ENCODE assay signal across 18 mouse cellular contexts in the genomic region with DNA sequence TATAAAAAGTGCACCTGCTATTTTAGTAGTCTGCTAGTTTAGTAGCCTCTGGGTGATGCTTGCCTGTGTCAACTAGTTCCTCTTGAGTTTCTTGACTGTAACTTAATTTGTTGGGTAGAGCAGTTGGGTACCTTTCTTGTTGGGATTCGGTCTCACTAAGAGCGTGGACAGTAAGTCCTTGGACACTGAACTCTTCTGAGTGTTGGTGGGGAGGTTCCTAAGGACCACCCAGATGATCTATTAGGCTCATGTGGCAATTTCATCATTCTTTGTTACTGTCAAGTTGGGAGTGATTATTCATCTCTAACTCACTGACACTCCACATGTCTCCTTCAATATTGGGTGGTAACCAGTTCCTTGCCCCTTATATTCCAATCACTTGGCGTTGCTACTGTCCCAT.
A peak's percentile ranks its signal among the peaks of the same experiment; 100 is the strongest.
DNase-seq lines count a peak whose midpoint lies in the region; ATAC-seq lines count a peak whose summit lies in the region.
"Had no signal": no experiment of that assay in that cellular context is flagged by ENCODE, and none has a peak within 500 bp of the region (broad histone marks: within the 10 kb centered on the region; RNA-seq: fewer than 3 reads in every experiment).

No protein-coding gene starts in this region.

- no peaks in the 10 kb centered on the region for H3K27me3 ChIP-seq in heart, embryonic 11.5 days (ENCODE audit: control insufficient read depth, insufficient read depth, low read length)
- peaks cover 23% of the 10 kb centered on the region for H3K27me3 ChIP-seq in midbrain, embryonic 11.5 days (ENCODE audit: control insufficient read depth, insufficient read depth, low read length)
- H3K27me3 ChIP-seq in midbrain, embryonic 16.5 days (ENCODE audit: control insufficient read depth, insufficient read depth, low read depth, low read length): no peaks in the 10 kb centered on the region
- H3K27me3 ChIP-seq: embryonic facial prominence, embryonic 12.5 days; forebrain, embryonic 15.5 days had no signal

- no peak overlapping the region for H3K9ac ChIP-seq in heart, embryonic 11.5 days (ENCODE audit: low read depth, low read length)
- H3K9ac ChIP-seq in midbrain, embryonic 11.5 days (ENCODE audit: low read length): no peak overlapping the region
- no peak overlapping the region for H3K9ac ChIP-seq in midbrain, embryonic 16.5 days (ENCODE audit: low read depth, low read length)
- H3K9ac ChIP-seq: embryonic facial prominence, embryonic 12.5 days; forebrain, embryonic 13.5 days; forebrain, embryonic 15.5 days; forebrain, postnatal 0 days had no signal

- no peak overlapping the region for H3K4me3 ChIP-seq in heart, embryonic 11.5 days (ENCODE audit: low read depth, low read length)
- H3K4me3 ChIP-seq in midbrain, embryonic 11.5 days (ENCODE audit: low read depth, low read length): no peak overlapping the region
- no peak overlapping the region for H3K4me3 ChIP-seq in midbrain, embryonic 16.5 days (ENCODE audit: low read depth, low read length)
- H3K4me3 ChIP-seq: embryonic facial prominence, embryonic 10.5 days; embryonic facial prominence, embryonic 12.5 days; forebrain, embryonic 13.5 days; forebrain, embryonic 15.5 days had no signal

- no peak overlapping the region for H3K4me2 ChIP-seq in heart, embryonic 11.5 days
- H3K4me2 ChIP-seq in midbrain, embryonic 11.5 days: no peak overlapping the region
- no peak overlapping the region for H3K4me2 ChIP-seq in midbrain, embryonic 16.5 days (ENCODE audit: low read length)
- H3K4me2 ChIP-seq: embryonic facial prominence, embryonic 12.5 days; forebrain, embryonic 13.5 days; forebrain, embryonic 15.5 days had no signal

- no peaks in the 10 kb centered on the region for H3K36me3 ChIP-seq in heart, embryonic 11.5 days (ENCODE audit: control insufficient read depth, insufficient read depth, low read length)
- no peaks in the 10 kb centered on the region for H3K36me3 ChIP-seq in midbrain, embryonic 11.5 days (ENCODE audit: control insufficient read depth, insufficient read depth, low read length)
- H3K36me3 ChIP-seq in midbrain, embryonic 16.5 days (ENCODE audit: control insufficient read depth, insufficient read depth, low read length): no peaks in the 10 kb centered on the region
- H3K36me3 ChIP-seq: embryonic facial prominence, embryonic 12.5 days; forebrain, embryonic 15.5 days had no signal

- WGBS in heart, embryonic 11.5 days (ENCODE audit: insufficient replicate concordance): 93% methylated on average over 3 of the region's 3 CpGs
- 95% methylated on average over 3 of the region's 3 CpGs for WGBS in midbrain, embryonic 11.5 days
- 92% methylated on average over 3 of the region's 3 CpGs for WGBS in midbrain, embryonic 16.5 days

- DNase-seq in heart, adult 11 months: peak; percentile 62
- peak; percentile 56 for DNase-seq in midbrain, embryonic 11.5 days (ENCODE audit: low spot score, missing footprints)
- no peak for DNase-seq in frontal cortex, postnatal 36 days (ENCODE audit: low spot score in 2 of 2)
- DNase-seq: adrenal gland, adult 2 months; adrenal gland, postnatal 10 days; adrenal gland, postnatal 25 days; cerebellum, adult 11-12 months; cerebellum, adult 2 months; cerebellum, adult 9-10 months; cerebellum, postnatal 10 days; cerebellum, postnatal 25 days; forebrain, postnatal 0 days had no signal

- no peak overlapping the region for H3K27ac ChIP-seq in heart, embryonic 11.5 days (ENCODE audit: low read depth, low read length)
- no peak overlapping the region for H3K27ac ChIP-seq in midbrain, embryonic 11.5 days (ENCODE audit: low read depth, low read length)
- no peak overlapping the region for H3K27ac ChIP-seq in midbrain, embryonic 16.5 days (ENCODE audit: low read length)
- H3K27ac ChIP-seq: embryonic facial prominence, embryonic 10.5 days; embryonic facial prominence, embryonic 12.5 days; forebrain, embryonic 13.5 days; forebrain, embryonic 15.5 days had no signal

- no peak for ATAC-seq in heart, embryonic 11.5 days (replicated peaks; ENCODE audit: insufficient number of reproducible peaks, low FRiP score, low TSS enrichment)
- ATAC-seq in midbrain, embryonic 11.5 days (ENCODE audit: low FRiP score): no peak
- no peak for ATAC-seq in midbrain, embryonic 16.5 days
- ATAC-seq: forebrain, embryonic 13.5 days; forebrain, embryonic 15.5 days; forebrain, postnatal 0 days had no signal

- no peaks in the 10 kb centered on the region for H3K9me3 ChIP-seq in heart, embryonic 11.5 days (replicated peaks; ENCODE audit: control insufficient read depth, low read length)
- H3K9me3 ChIP-seq in midbrain, embryonic 11.5 days (ENCODE audit: control insufficient read depth, low read length): no peaks in the 10 kb centered on the region
- H3K9me3 ChIP-seq in midbrain, embryonic 16.5 days (replicated peaks; ENCODE audit: control insufficient read depth, low read length, poor library complexity, severe bottlenecking): no peaks in the 10 kb centered on the region
- H3K9me3 ChIP-seq: embryonic facial prominence, embryonic 10.5 days; embryonic facial prominence, embryonic 12.5 days; forebrain, embryonic 13.5 days; forebrain, embryonic 15.5 days had no signal

- no peaks in the 10 kb centered on the region for H3K4me1 ChIP-seq in heart, embryonic 11.5 days (ENCODE audit: control insufficient read depth, insufficient read depth, low read length)
- H3K4me1 ChIP-seq in midbrain, embryonic 11.5 days (ENCODE audit: control insufficient read depth, insufficient read depth, low read length): peaks cover 11% of the 10 kb centered on the region
- H3K4me1 ChIP-seq in midbrain, embryonic 16.5 days (ENCODE audit: control insufficient read depth, insufficient read depth, low read length): peaks cover 5% of the 10 kb centered on the region; the same call in 1 of the 2 replicates

Comparison
In these comparisons a context has a peak if more than half of its experiments do, and no peak if none do; other contexts are left out.
1. DNase-seq: peak in heart, adult 11 months (single experiment) and midbrain, embryonic 11.5 days (single experiment); none in frontal cortex, postnatal 36 days (0 of 2).